ENCODE assay signal across 9 mouse cellular contexts in genomic region chr8:124403876-124404275, GRCm38 (mm10). TPM values are rescaled to one million over a fixed set of nuclear protein-coding genes. Genes with fewer than 3 reads are reported as not detected.
DNase-seq lines count a peak whose midpoint lies in the region; ATAC-seq and TF ChIP-seq lines count a peak whose summit lies in the region.
"Had no signal": no experiment of that assay in that cellular context is flagged by ENCODE, and none has a peak within 500 bp of the region (broad histone marks: within the 10 kb centered on the region; RNA-seq: fewer than 3 reads in every experiment).

No protein-coding gene starts in this region.

- TF ChIP-seq EP300 in ES-Bruce4 (IDR thresholded peaks at IDR 0.05; ENCODE audit: insufficient read depth, low read depth, low read length) = no peak

- TF ChIP-seq POLR2A in ES-Bruce4 (IDR thresholded peaks at IDR 0.05; ENCODE audit: insufficient read depth, low read length) = no peak
- TF ChIP-seq POLR2A in limb, embryonic 14.5 days (IDR thresholded peaks at IDR 0.05; ENCODE audit: borderline replicate concordance, extremely low read depth, insufficient read depth, insufficient read length) = no peak

- peak; percentile 63 for TF ChIP-seq CTCF in ES-Bruce4 (IDR thresholded peaks at IDR 0.05; ENCODE audit: low read depth, low read length)

- peak; percentile 5 to 28 for DNase-seq in heart, adult 18-20 months
- DNase-seq in cerebellum, adult 18-20 months = peak; percentile 79 to 81
- peak; percentile 10 for DNase-seq in limb, embryonic 14.5 days (ENCODE audit: low spot score)
- DNase-seq in thymus, postnatal 14 days = peak; percentile 13

- H3K27me3 ChIP-seq in heart, embryonic 12.5 days (replicated peaks) = no peaks in the 10 kb centered on the region
- H3K27me3 ChIP-seq in ES-Bruce4 (ENCODE audit: control insufficient read depth, insufficient read depth, low read length, poor library complexity, severe bottlenecking) = no peaks in the 10 kb centered on the region
- H3K27me3 ChIP-seq in limb, embryonic 14.5 days (ENCODE audit: control insufficient read depth, insufficient read depth, low read length) = no peaks in the 10 kb centered on the region
- H3K27me3 ChIP-seq: midbrain, embryonic 12.5 days had no signal

- H3K36me3 ChIP-seq in heart, embryonic 12.5 days = no peaks in the 10 kb centered on the region
- H3K36me3 ChIP-seq in ES-Bruce4 (ENCODE audit: control insufficient read depth, insufficient read depth, low read length, poor library complexity, severe bottlenecking) = no peaks in the 10 kb centered on the region
- H3K36me3 ChIP-seq in limb, embryonic 14.5 days (ENCODE audit: control insufficient read depth, insufficient read depth, low read length) = no peaks in the 10 kb centered on the region
- H3K36me3 ChIP-seq: midbrain, embryonic 12.5 days had no signal

- H3K27ac ChIP-seq in heart, embryonic 12.5 days (ENCODE audit: poor library complexity, severe bottlenecking) = no peak overlapping the region
- H3K27ac ChIP-seq in ES-Bruce4 (ENCODE audit: insufficient read depth, low read length) = no peak overlapping the region
- no peak overlapping the region for H3K27ac ChIP-seq in limb, embryonic 14.5 days (replicated peaks; ENCODE audit: low read depth, low read length)
- H3K27ac ChIP-seq: midbrain, embryonic 12.5 days had no signal

- H3K4me3 ChIP-seq in heart, embryonic 12.5 days = no peak overlapping the region
- H3K4me3 ChIP-seq in ES-Bruce4 (ENCODE audit: low read depth, low read length) = no peak overlapping the region
- H3K4me3 ChIP-seq in limb, embryonic 14.5 days (replicated peaks; ENCODE audit: low read length) = no peak overlapping the region
- H3K4me3 ChIP-seq: midbrain, embryonic 12.5 days had no signal

- no peak overlapping the region for H3K4me2 ChIP-seq in heart, embryonic 12.5 days
- no peak overlapping the region for H3K4me2 ChIP-seq in limb, embryonic 14.5 days (replicated peaks; ENCODE audit: low read depth, low read length, severe bottlenecking)
- H3K4me2 ChIP-seq: midbrain, embryonic 12.5 days had no signal

- ATAC-seq in heart, embryonic 12.5 days (ENCODE audit: insufficient number of reproducible peaks, low FRiP score) = no peak
- 0 out of 4 replicates have a peak, but pooled peaks have one; percentile 36 to 37 for ATAC-seq in hematopoietic stem cell, adult 5-6 weeks (replicated peaks in 1 of 2; ENCODE audit: insufficient read depth in 1 of 2, low FRiP score in 2 of 2, low TSS enrichment in 1 of 2, low read depth in 1 of 2, poor library complexity in 2 of 2, severe bottlenecking in 2 of 2)
- no peak for ATAC-seq in limb, embryonic 14.5 days (ENCODE audit: low FRiP score, low read depth)
- ATAC-seq in monocyte, adult 5-6 weeks (replicated peaks; ENCODE audit: insufficient number of reproducible peaks, low FRiP score, low TSS enrichment, poor library complexity, severe bottlenecking) = no peak

- 37% methylated on average over 3 of the region's 3 CpGs for WGBS in heart, embryonic 12.5 days
- WGBS in limb, embryonic 14.5 days = 43% methylated on average over 3 of the region's 3 CpGs

- no peaks in the 10 kb centered on the region for H3K9me3 ChIP-seq in heart, embryonic 12.5 days (replicated peaks)
- no peaks in the 10 kb centered on the region for H3K9me3 ChIP-seq in ES-Bruce4 (replicated peaks; ENCODE audit: control insufficient read depth, insufficient read depth, low read length, poor library complexity, severe bottlenecking)
- H3K9me3 ChIP-seq in limb, embryonic 14.5 days (ENCODE audit: control insufficient read depth, low read length) = no peaks in the 10 kb centered on the region
- H3K9me3 ChIP-seq: midbrain, embryonic 12.5 days had no signal

- H3K4me1 ChIP-seq in heart, embryonic 12.5 days (replicated peaks) = peaks cover 27% of the 10 kb centered on the region
- H3K4me1 ChIP-seq in ES-Bruce4 (ENCODE audit: control insufficient read depth, insufficient read depth, low read length) = no peaks in the 10 kb centered on the region
- H3K4me1 ChIP-seq in limb, embryonic 14.5 days (ENCODE audit: control insufficient read depth, insufficient read depth, low read length) = no peaks in the 10 kb centered on the region

- H3K9ac ChIP-seq in heart, embryonic 12.5 days = no peak overlapping the region
- H3K9ac ChIP-seq in ES-Bruce4 (ENCODE audit: low read depth, poor library complexity, severe bottlenecking) = no peak overlapping the region
- no peak overlapping the region for H3K9ac ChIP-seq in limb, embryonic 14.5 days (ENCODE audit: low read depth, low read length, severe bottlenecking)
- H3K9ac ChIP-seq: midbrain, embryonic 12.5 days had no signal

RNA-seq across cellular contexts. Expression of gene Pgbd5, which starts 35.6 kb away (rescaled TPM):
- under 1 TPM; 0.49 to 0.72 TPM for total RNA-seq in heart, adult 18-20 months (2021)
- 2.5 and 2.6 TPM in 2 replicates for polyA plus RNA-seq in heart, embryonic 12.5 days (2016; fragmentation: Nextera tagmentation; extraction: Ambion mirVana)
- polyA plus RNA-seq in ES-Bruce4 (2011; ENCODE audit: insufficient read depth, insufficient read length, low read depth, missing spikeins) = 3.6 and 4.0 TPM in 2 replicates
- not detected in 2 replicates for total RNA-seq in hematopoietic stem cell, adult 5-6 weeks (2017)
- 8.0 and 10.7 TPM in 2 replicates for polyA plus RNA-seq in limb, embryonic 14.5 days (2012; rRNA removed)
- polyA plus RNA-seq in limb, embryonic 14.5 days (2014; fragmentation: Nextera tagmentation; extraction: Ambion mirVana) = 3.9 and 5.1 TPM in 2 replicates
- not detected in 3 replicates for total RNA-seq in monocyte, adult 5-6 weeks (2017)

Comparison
In these comparisons a context has a peak if more than half of its experiments do, and no peak if none do; other contexts are left out.
1. DNase-seq: peak in every context shown above with its lines; median percentile 80 in cerebellum, adult 18-20 months; 16 in heart, adult 18-20 months; 13 in thymus, postnatal 14 days; 10 in limb, embryonic 14.5 days.
2. ATAC-seq: peak in hematopoietic stem cell, adult 5-6 weeks (2 of 2); none in heart, embryonic 12.5 days (single experiment), limb, embryonic 14.5 days (single experiment) and monocyte, adult 5-6 weeks (single experiment).